Mouse (Mus musculus): ENCODE data around the gene Rpl4.
"Not testable (repeated sequence)": the region's sequence is repeated elsewhere in the genome, so short reads cannot be mapped to it uniquely, and the experiment has no call there.

Rpl4 gene

GRCm38 (mm10) chr9:64198068-64198762 is 25.0 kb downstream of the Rpl4 start:
- DNase-seq (ENCODE audit: low spot score), result no peak

DNA sequence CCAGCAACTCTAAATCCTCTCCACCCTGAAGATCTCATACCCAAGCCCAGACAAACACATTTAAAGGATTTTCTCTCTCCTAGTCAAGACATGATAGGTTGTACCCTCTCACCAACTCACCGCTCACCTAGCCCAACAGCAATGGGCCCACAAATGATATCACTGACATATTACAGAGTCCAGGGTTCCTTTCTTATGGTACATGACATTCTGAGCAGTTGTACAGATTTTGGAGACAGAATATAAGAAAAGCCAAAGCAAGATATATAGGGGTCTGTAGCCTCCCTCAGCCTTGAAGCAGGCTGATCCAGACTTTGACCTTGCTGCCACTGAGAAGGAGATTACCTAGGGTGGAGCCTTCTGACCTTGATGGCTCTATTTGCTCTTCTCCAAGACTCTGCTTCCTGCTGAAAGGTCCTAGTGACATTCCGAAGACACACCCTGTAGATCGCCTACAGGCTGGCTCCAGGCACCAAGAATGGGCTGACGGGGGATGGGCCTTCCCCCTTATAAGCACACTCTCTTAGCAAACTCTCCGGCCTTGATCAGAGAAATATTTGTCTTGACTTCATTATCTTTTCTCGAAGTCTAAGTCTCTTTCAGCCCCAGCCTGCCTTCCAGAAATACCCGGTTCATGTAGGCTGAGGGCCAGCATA is 25.7 kb downstream of the Rpl4 start:
- not testable (repeated sequence) for DNase-seq (ENCODE audit: low spot score)

GRCm38 (mm10) chr9:64199897-64200296 is 26.7 kb downstream of the Rpl4 start:
- DNase-seq (ENCODE audit: low spot score), result no peak

DNA sequence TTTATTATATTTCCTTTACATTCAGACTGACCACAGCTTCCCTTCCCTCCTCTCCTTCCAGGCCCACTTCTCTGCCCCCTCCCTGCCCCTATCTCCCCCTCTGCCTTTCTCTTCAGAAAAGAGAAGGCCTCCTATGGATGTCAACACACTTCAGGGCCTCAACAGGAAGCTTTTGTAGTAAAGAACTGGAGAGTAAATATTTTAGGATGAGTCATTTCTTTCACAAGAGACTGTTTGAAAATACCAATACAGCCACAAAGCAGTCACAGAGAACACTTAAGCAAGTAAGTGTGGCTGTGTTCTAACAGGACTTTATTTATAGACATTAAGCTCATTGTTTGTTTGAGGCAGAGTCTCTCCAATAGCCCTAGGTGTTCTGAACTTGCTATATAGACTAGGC is 29.2 kb downstream of the Rpl4 start:
- no peak for DNase-seq (ENCODE audit: low spot score)

DNA sequence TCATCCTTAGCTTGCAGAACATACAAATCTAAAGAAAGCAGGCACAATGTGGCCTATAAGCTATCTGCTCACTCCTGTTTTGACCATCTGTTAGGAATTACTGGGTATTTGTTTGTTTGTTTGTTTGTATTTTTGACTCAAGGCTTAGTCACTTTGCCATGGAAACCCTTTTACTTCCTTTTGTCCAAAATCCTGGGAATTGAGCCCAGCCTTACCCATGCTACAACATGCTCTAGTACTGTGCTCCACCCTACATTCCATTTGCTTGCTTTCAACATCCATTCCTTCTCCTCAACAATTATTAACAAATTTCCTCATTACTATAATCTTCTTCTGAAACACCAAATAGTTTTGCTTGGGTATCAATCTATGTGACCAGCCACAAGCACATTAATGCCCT is 29.7 kb downstream of the Rpl4 start:
- no peak for DNase-seq (ENCODE audit: low spot score)

DNA sequence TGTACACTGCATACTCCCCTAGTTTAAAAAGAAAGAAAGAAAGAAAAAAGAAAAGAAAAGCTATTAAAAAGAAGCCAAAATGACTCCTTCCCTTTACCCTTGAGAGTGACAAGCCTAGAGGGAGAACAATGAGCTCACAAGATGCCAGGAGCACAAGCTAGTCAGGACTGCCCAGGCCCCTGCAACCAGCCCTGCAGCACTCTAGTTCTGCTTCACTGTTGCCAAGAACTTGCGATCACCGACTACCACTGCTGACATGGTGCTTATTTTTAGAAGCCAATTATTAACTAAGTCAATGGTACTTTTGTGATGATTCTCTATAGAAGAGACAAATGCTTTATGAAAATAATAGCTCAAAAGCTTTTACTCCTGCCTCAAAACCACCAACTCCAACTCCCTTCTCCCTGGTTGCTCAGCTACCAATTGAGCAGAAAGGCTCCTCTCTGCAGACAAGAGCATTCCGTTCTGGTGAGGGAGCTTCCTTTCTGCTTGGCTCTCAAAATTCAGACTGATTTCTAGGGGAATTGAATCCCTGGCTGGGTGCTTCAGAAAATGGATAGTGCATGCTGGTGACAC is 34.4 kb downstream of the Rpl4 start:
- no peak for DNase-seq (ENCODE audit: low spot score)

DNA sequence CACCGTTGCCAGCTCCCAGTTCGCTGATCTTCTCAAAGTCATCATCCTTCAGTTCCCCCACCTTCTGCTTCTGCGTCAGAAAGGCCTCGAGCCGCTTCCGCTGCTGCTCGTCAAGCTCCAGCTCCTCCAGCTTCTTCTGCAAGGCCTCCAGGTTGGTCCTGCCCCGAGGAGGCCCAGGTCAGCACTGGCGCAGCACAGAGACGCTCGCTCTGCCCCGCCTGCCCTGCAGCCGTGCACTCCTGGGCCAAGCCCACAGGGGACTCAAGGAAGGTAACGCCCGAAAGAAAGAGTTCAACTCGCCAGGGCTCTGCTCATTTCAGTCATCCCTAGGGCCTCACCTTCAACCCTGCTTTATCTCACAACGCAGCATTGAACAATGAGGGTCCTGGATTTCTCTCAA is 41.3 kb downstream of the Rpl4 start:
- DNase-seq (ENCODE audit: low spot score), result no peak

DNA sequence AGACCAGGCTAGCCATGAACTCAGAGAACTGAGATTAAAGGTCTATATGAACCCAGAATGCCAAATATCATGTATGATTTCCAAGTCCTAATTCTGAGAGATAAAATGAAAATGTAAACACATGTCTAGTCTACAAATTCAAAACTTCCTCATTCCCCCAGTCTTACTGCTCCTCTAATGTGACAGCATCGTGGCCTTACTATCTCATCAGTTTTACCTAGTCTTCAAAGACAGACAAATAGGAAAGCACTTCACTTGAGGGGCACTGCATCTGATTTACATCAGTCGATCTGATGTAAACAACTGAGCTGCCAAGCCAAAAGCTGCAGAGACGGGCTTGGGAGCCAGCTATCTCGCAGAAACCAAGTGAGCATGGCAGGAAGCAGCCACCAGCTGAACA is 42.9 kb downstream of the Rpl4 start:
- no peak for DNase-seq (ENCODE audit: low spot score)

DNA sequence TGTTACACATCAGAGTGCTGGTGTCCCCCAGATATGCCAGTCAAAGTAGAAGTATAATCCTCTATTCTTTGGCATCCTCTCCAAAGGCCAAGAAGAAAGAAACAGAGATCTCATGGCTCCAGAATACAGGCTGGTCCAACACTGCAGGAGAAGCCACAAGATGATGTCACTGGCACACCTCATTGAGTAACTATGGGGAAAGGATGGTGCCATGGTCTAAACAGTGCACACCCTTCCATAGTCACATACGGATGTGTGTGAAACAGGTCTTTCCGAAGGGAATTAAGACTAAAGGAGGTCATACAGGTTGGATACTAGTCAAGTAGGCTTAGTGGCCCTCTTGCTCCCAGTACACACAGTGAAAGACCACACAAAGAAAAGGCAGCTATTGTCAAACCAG is 43.5 kb downstream of the Rpl4 start:
- no peak for DNase-seq (ENCODE audit: low spot score)

DNA sequence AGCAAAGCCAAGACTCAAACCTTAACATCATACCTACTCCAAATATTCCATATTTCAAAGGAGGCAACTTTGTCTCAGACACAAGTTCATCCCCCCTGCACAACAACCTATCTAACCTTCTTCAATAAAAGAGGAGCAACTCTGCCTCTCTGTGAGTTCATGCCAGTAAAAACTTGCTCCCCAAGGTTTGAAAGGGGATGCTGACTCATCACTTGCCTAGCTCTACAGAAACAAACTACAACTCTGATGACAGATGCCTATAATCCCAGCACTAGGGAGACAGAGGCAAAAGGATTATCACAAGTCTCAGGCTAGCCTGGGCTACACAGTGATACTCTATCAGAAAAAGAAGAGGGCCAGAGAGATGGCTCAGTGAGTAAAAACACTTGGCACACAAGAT is 44.7 kb downstream of the Rpl4 start:
- DNase-seq (ENCODE audit: low spot score), result no peak

DNA sequence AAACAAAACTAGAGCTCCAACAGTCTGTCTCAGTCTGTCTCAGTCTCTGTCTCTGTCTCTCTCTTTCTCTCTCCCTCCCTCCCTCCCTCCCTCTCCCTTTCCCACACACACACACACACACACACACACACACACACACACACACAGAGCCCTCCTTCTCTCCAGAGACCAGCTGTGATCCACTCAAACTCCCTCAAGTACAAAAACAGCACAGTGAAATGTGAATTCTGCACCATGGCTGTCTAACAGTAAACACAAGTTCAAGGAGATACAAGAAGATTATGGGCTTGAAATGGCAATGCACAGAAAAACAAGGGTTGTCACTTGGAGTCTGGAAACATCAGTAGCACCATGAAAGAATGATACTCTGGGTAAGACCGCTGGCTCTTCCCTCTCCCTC is 46.1 kb downstream of the Rpl4 start:
- DNase-seq (ENCODE audit: low spot score), result no peak

DNA sequence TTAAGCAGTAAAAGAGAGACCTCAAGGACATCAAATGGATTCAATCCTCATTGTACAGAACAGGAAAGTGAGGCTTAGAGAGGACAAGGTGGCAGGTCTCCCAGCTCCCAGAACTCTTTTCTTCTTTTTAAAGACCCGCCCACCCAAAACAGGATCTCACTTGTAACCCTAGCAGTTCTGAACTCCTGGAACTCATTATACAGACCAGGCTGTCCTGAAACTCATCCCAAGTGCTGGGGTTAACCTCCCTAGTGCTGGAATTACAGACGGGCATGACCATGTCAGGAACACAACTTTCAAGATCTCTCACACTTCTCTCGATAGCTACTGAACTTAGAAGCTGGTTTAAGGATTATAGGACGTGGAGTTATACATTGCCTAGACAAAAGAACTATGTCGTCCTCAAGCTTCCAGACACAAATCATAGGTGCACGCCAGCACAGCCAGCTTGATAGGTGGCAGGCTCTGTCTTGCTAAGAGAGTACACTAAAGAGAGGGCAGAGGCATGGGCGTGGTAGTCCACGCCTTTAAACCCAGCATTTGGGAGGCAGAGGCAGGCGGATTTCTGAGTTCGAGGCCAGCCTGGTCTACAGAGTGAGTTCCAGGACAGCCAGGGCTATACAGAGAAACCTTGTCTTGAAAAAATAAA is 46.7 kb downstream of the Rpl4 start:
- no peak for DNase-seq (ENCODE audit: low spot score)

DNA sequence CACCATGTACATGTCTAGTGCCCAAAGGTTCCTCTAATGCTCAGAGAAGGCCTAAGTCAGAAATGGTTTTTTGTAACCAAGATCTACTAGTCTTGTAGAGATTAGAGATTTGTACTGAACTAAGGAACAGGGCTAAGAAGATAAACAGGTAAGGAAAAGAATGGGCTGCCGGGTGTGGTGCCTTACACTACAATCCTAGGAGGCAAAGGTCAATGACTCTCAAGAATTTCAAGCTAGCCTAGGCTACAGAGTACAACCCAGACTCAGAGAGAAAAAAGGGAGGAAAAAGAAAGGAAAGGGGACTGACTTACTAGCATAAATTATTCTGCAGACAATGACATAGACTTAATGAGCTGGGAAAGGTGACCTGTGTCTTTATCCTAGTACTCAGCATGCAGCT is 47.4 kb downstream of the Rpl4 start:
- DNase-seq (ENCODE audit: low spot score), result no peak

- no peak for DNase-seq (ENCODE audit: low spot score)
Observed at GRCm38 (mm10) chr9:64221480-64221879, 48.3 kb downstream of the Rpl4 start.

GRCm38 (mm10) chr9:64222098-64222497 is 48.9 kb downstream of the Rpl4 start:
- DNase-seq (ENCODE audit: low spot score), result no peak

DNA sequence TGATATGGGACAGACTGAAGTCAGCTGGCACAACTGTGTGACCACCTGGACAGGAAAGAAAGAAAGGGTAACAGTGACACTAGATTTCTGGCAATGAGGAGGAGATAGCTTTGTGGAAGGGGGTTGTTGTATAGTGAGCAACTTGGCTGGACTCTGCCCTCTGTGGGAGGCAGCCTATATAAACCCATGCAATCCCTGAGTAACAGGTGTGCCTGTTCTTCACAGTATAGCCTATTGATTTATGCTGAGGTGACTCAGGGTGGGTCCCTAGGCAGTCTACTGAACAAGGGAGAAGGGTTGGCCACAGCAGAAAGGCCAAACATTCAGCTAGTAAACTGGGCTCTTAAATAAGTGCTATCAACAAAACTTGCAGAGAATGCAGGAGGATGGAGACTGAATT is 52.6 kb downstream of the Rpl4 start:
- DNase-seq (ENCODE audit: low spot score), result no peak

GRCm38 (mm10) chr9:64227736-64228135 is 54.6 kb downstream of the Rpl4 start:
- DNase-seq (ENCODE audit: low spot score), result no peak

All from embryo, embryonic 10 days (tissue).